Mouse (Mus musculus) kidney, adult 2 months (tissue): ENCODE measurements around the gene Cry2.

ENCODE experiments used
- CTCF ChIP-seq: fragments of 200-500 bp; conservative IDR thresholded peaks from 2 replicates; pipeline ENCODE4 v1.5.1; 2011; ENCODE audit warnings: low read depth, mild to moderate bottlenecking, control low read depth, low read length, moderate library complexity, mixed read lengths; ENCODE audit not compliant: insufficient read depth, insufficient read length
- POLR2A ChIP-seq: fragments of 200-500 bp; IDR thresholded peaks from one replicate; pipeline ENCODE4 v1.6.1; 2011; ENCODE audit warnings: low read depth, low read length, control low read depth

GRCm38 (mm10) chr2:92411705-92412104 is 22.1 kb downstream of the Cry2 start:
- TF ChIP-seq CTCF (no peak), POLR2A (no peak)
